Mouse (Mus musculus): Measurements from ENCODE around the gene Sec24b. TPM values are rescaled to one million over a fixed set of nuclear protein-coding genes. Genes with fewer than 3 reads are reported as not detected.

Sec24b gene
- polyA plus RNA-seq, 1 experiment from 2014 or later = 26.8 TPM

DNA sequence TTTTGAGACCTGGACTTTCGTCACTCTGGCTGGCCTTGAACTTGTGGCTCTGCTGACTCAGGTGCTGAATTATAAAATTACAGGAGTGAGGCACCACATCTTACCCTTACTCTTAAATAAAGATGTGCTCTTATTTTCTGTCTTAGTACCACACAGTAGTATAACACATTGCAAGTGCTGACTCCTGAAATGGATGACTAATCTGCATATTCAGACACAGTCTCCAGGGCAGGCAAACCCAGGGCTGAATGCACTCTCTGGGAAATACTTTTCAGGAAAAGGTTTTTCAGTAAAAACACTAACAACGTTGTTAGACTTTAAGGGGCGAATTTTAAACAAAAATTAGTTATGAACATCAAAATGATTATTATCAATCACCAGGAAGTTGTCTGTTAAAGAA, 64.0 kb downstream of the Sec24b start:
- Histone ChIP-seq H3K27me3 (no peaks in the 10 kb centered on the region), H3K4me3 (no peak overlapping the region), H3K4me1 (no peaks in the 10 kb centered on the region), H3K9me3 (no peaks in the 10 kb centered on the region), H3K27ac (replicated peaks) (no peak overlapping the region), H3K9ac (replicated peaks) (no peak overlapping the region), H3K4me2 (replicated peaks) (no peak overlapping the region), H3K36me3 (peaks cover 85% of the 10 kb centered on the region)
- WGBS = 90% methylated on average over 3 of the region's 3 CpGs
- no peak for ATAC-seq (replicated peaks)

DNA sequence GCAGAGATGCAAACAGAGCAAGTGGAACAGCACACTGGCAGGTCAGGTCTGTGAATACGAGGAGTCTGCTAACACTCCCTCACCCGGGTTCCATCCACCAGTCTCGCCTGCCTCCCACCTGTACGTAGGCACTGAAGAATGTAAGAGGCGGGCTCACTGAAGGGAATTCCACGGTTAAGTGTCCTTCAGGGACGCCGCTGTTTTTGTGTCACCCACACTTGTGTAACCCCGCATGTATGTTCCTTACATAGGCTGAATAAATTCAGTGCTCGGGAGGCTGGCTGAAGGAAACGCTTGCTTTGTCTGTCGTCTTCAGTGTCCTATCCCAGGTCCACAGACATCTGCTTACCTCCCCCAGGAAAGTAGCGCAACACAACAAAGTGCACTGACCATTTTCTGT, 74.1 kb downstream of the Sec24b start:
- Histone ChIP-seq H3K9me3 (no peaks in the 10 kb centered on the region), H3K4me2 (replicated peaks) (no peak overlapping the region), H3K9ac (replicated peaks) (no peak overlapping the region), H3K4me1 (no peaks in the 10 kb centered on the region), H3K36me3 (peaks cover 85% of the 10 kb centered on the region), H3K27me3 (no peaks in the 10 kb centered on the region), H3K27ac (replicated peaks) (no peak overlapping the region), H3K4me3 (no peak overlapping the region)
- 97% methylated on average over 13 of the region's 13 CpGs for WGBS
- ATAC-seq (replicated peaks) = no peak

- Histone ChIP-seq H3K4me3 (no peak overlapping the region), H3K9me3 (no peaks in the 10 kb centered on the region), H3K27me3 (no peaks in the 10 kb centered on the region), H3K4me1 (no peaks in the 10 kb centered on the region), H3K36me3 (peaks cover 77% of the 10 kb centered on the region), H3K4me2 (replicated peaks) (no peak overlapping the region), H3K9ac (replicated peaks) (no peak overlapping the region), H3K27ac (replicated peaks) (no peak overlapping the region)
- ATAC-seq (replicated peaks) = no peak
- WGBS = 95% methylated on average over 4 of the region's 4 CpGs
These were observed 76.0 kb downstream of the Sec24b start for GRCm38 (mm10) chr3:129985335-129985734.

- 96% methylated on average over 5 of the region's 5 CpGs for WGBS
- Histone ChIP-seq H3K27ac (replicated peaks) (no peak overlapping the region), H3K27me3 (no peaks in the 10 kb centered on the region), H3K4me1 (no peaks in the 10 kb centered on the region), H3K9ac (replicated peaks) (no peak overlapping the region), H3K9me3 (no peaks in the 10 kb centered on the region), H3K4me2 (replicated peaks) (no peak overlapping the region), H3K4me3 (no peak overlapping the region), H3K36me3 (peaks cover 71% of the 10 kb centered on the region)
- no peak for ATAC-seq (replicated peaks)
These were observed 76.6 kb downstream of the Sec24b start for GRCm38 (mm10) chr3:129984797-129985196.

- H3K4me2 ChIP-seq (replicated peaks) = no peak overlapping the region
- H3K9me3 ChIP-seq = no peaks in the 10 kb centered on the region
- H3K4me3 ChIP-seq = no peak overlapping the region
- H3K27me3 ChIP-seq = no peaks in the 10 kb centered on the region
- no peaks in the 10 kb centered on the region for H3K4me1 ChIP-seq
- H3K36me3 ChIP-seq = peaks cover 46% of the 10 kb centered on the region
- H3K9ac ChIP-seq (replicated peaks) = no peak overlapping the region
- no peak overlapping the region for H3K27ac ChIP-seq (replicated peaks)
- ATAC-seq (replicated peaks) = peak; percentile 12; the same call in 1 of the 2 replicates
- WGBS = 58% methylated on average over 5 of the region's 5 CpGs
These were observed 79.1 kb downstream of the Sec24b start for GRCm38 (mm10) chr3:129982271-129982670.

GRCm38 (mm10) chr3:129981756-129982155, 79.6 kb downstream of the Sec24b start:
- 87% methylated on average over 11 of the region's 11 CpGs for WGBS

DNA sequence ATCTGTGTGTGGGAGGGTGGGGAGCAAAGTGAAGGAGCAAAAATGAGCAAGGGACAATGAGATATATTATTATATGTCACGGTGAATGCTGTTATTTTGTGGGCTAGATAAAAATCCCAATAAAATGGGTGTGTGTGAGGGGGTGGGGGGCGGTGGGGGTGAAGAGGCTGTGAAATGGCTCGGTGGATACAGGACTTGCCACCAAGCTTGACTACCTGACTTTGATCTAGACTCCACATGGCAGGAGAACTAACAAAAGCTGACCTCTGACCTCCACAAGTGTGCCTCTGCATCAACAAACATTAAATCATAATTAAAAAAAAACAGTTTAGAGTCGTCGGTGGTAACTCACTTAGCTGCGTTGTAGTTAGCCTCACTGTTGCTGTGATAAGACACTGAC, 81.8 kb downstream of the Sec24b start:
- Histone ChIP-seq H3K27ac (replicated peaks) (no peak overlapping the region), H3K27me3 (no peaks in the 10 kb centered on the region), H3K9me3 (no peaks in the 10 kb centered on the region), H3K4me3 (no peak overlapping the region), H3K36me3 (peaks cover 24% of the 10 kb centered on the region), H3K9ac (replicated peaks) (no peak overlapping the region), H3K4me1 (no peaks in the 10 kb centered on the region), H3K4me2 (replicated peaks) (no peak overlapping the region)
- ATAC-seq (replicated peaks) = no peak
- WGBS = 72% methylated on average over 6 of the region's 6 CpGs

More at GRCm38 (mm10) chr3:129981756-129982155, 79.6 kb downstream of the Sec24b start:
- Histone ChIP-seq H3K36me3 (peaks cover 41% of the 10 kb centered on the region), H3K4me3 (no peak overlapping the region), H3K27ac (replicated peaks) (no peak overlapping the region), H3K27me3 (no peaks in the 10 kb centered on the region), H3K9me3 (no peaks in the 10 kb centered on the region), H3K4me1 (no peaks in the 10 kb centered on the region), H3K4me2 (replicated peaks) (no peak overlapping the region), H3K9ac (replicated peaks) (no peak overlapping the region)
- ATAC-seq (replicated peaks) = 0 out of 2 replicates have a peak, but pooled peaks have one; percentile 50

DNA sequence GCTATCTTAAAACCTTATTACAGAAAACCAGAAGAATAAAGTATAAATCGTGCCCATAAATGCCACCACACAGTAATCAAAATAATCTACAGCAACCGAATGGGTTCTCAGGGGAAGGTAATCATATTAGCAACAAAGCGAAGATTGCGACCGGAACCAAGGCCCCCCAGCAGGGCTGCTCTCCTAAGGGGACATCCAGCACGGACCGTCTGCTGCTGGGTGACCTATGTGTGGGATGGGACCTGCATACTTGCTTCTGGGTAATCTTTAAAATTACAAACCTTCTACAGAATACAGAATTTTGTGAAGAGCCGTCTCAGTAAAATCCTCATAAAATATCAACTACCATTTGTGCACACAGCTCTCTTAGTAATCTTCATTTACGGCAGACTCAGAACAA, 82.6 kb downstream of the Sec24b start:
- Histone ChIP-seq H3K4me3 (no peak overlapping the region), H3K9me3 (no peaks in the 10 kb centered on the region), H3K27ac (replicated peaks) (no peak overlapping the region), H3K4me1 (no peaks in the 10 kb centered on the region), H3K4me2 (replicated peaks) (no peak overlapping the region), H3K9ac (replicated peaks) (no peak overlapping the region), H3K36me3 (peaks cover 18% of the 10 kb centered on the region), H3K27me3 (no peaks in the 10 kb centered on the region)
- ATAC-seq (replicated peaks) = no peak
- WGBS = 89% methylated on average over 9 of the region's 9 CpGs

GRCm38 (mm10) chr3:129976317-129976716, 85.0 kb downstream of the Sec24b start:
- no peaks in the 10 kb centered on the region for H3K9me3 ChIP-seq
- no peak overlapping the region for H3K9ac ChIP-seq (replicated peaks)
- 86% methylated on average over 5 of the region's 5 CpGs for WGBS
- no peaks in the 10 kb centered on the region for H3K36me3 ChIP-seq
- H3K4me3 ChIP-seq = no peak overlapping the region
- H3K27me3 ChIP-seq = no peaks in the 10 kb centered on the region
- H3K4me1 ChIP-seq = peaks cover 1% of the 10 kb centered on the region
- H3K4me2 ChIP-seq (replicated peaks) = no peak overlapping the region
- no peak overlapping the region for H3K27ac ChIP-seq (replicated peaks)
- no peak for ATAC-seq (replicated peaks)

- Histone ChIP-seq H3K36me3 (no peaks in the 10 kb centered on the region), H3K4me3 (peak overlapping the region; percentile 61), H3K9ac (replicated peaks) (peak overlapping the region; percentile 59; the same call in 1 of the 2 replicates), H3K9me3 (no peaks in the 10 kb centered on the region), H3K4me1 (peaks cover 25% of the 10 kb centered on the region), H3K27ac (replicated peaks) (peak overlapping the region; percentile 52), H3K27me3 (no peaks in the 10 kb centered on the region), H3K4me2 (replicated peaks) (peak overlapping the region; percentile 100)
- ATAC-seq (replicated peaks) = peak; percentile 94
- WGBS = 4% methylated on average over 19 of the region's 19 CpGs
These were observed 90.5 kb downstream of the Sec24b start for GRCm38 (mm10) chr3:129970529-129971515.

DNA sequence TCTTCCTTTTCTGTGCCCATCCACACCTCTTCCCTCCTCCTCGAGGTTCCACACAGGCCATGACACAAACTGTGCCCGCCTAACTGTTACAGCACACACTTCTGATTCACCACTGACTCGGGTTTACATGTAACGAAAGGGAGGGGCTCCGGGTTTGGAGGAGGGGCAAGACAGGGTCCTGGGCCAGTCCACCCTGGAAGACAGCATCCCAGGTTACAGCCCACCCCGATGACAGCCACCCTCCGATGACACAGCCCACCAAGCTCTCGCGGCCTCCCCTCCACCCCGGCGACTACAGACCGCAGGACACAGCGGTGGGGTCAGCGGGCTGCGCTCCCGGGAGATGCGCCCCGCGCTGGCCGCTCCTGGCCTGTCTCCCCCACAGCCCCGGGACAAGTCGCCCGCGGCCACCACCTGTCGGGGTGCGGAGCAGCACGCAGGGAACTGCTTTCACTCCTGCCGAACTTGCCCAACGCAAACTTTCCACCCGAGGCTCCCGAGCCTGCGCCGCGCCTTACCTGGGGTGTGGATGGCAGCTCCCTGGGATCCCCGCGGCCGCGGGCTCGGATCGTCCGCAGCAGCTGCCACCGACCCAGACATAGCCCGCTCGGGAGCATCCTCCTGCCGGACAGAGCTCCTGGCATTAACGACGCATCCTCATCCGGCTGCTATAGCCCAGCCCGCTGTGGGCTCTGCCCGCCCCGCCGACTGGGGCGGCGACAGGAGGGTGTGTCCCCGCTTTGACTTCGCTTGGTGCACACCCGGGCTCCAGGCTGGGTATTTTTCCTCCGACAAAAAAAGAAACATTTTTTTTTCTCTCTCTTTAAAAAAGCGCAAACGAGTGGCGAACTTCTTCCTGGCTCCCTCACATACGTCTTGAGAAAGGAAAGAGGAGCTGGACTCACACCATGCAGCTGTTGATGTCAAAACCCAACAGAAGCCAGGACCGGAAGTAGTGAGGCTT, 91.6 kb downstream of the Sec24b start, which contains the start of gene Mcub:
Gene Mcub, minus strand, starts transcription at position 775 of the 964 bp plus-strand sequence.
- Histone ChIP-seq H3K27me3 (no peaks in the 10 kb centered on the region), H3K4me3 (peak within 1 kb of the TSS; percentile 61), H3K36me3 (no peaks in the 10 kb centered on the region), H3K4me1 (peaks cover 25% of the 10 kb centered on the region), H3K4me2 (replicated peaks) (peak within 1 kb of the TSS; percentile 100), H3K27ac (replicated peaks) (peak within 1 kb of the TSS; percentile 52), H3K9me3 (no peaks in the 10 kb centered on the region), H3K9ac (replicated peaks) (peak within 1 kb of the TSS; percentile 59)
- WGBS = under 1% methylated on average over 63 of the region's 63 CpGs
- peak; percentile 61 for ATAC-seq (replicated peaks)

Measured in forebrain, embryonic 15.5 days (tissue).